Mouse (Mus musculus) lung, postnatal 10 days (tissue): Measurements from ENCODE around the gene Pex26.

ENCODE experiments used
- DNase-seq: peaks from one replicate; pipeline ENCODE4 v3.0.0; 2021

Gene Pex26

DNA sequence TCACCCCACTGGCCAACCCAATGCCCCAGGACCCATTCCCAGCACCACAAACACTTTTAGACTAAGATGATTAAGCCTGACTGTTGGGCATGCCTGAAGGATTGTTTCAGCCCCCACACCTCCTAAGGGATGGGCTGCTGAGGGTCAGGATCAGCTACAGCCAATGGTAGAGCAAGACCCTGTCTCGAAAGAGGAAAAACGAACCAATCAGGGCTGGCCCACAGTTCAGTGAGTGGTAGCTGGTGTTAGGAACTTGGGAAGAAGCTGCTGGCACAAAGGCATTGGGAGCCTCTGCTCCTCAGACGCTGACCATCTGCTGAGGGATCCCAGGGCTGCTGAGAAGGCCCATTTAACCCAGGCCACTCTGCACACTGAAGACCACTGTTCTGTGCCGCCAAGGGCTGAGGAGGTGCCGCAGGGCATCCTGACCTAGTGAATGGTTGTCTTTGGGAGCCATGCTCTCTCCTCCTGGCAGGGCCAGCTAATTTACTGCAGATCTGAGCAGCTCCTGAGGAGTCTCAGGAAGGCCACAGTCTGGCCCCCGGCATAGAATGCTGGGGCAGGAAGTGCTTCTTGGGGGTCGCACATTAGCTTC lies 16.0 kb upstream of the Pex26 start:
- DNase-seq, result no peak

GRCm38 (mm10) chr6:121171102-121171501 lies 12.4 kb upstream of the Pex26 start:
- DNase-seq, result peak; percentile 60

GRCm38 (mm10) chr6:121173471-121173870 lies 10.0 kb upstream of the Pex26 start:
- DNase-seq, result no peak

DNA sequence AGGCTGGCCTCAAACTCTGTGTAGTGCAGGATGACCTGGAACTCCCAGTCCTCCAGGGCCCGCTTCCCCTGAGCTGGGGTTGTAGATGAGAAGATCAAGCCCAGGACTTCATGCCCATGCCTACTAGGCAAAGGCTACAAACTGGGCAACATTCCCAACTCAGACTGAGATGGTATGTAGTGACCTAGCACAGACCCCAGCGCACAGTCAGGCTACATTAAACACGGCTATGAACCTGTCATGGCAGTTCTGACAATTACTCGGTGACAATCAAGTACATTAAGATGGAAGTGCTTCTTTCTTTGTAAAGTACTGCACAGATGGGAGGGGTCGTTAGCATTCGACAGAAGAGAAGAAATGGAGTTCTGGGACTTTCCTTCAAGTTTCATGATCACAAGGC lies 8.7 kb upstream of the Pex26 start:
- DNase-seq, result no peak

DNA sequence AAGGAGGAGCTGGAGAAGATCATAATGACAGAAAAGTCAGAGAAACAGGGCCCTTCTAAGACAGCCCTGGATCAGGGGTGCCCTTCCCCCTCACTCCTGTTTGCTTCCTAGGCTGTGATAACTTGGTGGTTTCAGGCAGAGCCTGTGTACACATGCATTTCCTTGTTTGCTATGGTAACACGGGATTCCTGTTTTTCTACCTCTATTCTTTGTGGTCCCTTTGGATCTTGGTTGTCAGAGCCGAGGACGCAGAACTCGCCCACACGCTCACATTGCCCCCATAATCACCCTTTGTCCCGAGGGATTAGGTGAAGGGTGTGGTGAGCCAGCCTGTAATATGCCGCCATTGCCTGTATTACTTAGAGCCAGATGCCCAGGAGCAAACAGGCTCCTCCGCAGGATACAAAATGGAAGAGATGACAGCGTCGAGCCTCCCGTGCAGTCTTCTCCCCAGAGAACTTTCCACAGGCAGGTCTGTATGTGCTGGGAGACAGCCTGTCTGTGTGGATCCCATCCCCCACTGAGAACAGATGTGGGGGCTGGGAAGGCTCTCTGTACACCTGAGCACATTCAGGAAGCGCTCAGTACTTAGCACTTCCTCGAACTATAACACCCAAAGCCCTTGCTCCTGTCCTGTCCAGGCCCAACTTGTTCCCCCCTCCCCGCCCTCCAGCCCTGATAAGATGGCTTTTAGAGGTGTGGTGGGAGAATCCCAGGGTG lies 7.3 kb upstream of the Pex26 start:
- DNase-seq, result no peak

DNA sequence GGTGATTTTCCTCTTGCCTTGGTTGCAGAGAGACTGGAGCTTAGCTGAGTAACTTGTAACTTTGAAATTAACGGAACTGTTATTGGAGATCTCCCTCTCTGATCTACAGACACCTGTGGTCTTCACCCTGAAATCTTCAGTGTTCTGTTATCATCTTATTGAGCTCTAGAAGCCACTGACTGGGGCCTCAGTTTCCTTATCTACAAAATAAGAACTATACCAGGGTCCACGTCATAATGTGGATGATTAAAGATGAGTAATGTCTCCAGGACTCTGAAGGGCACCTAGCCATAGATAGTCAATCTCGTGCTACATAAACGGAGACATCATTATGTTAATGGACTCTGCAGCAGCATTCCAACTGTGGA lies 6.8 kb upstream of the Pex26 start:
- no peak for DNase-seq

DNA sequence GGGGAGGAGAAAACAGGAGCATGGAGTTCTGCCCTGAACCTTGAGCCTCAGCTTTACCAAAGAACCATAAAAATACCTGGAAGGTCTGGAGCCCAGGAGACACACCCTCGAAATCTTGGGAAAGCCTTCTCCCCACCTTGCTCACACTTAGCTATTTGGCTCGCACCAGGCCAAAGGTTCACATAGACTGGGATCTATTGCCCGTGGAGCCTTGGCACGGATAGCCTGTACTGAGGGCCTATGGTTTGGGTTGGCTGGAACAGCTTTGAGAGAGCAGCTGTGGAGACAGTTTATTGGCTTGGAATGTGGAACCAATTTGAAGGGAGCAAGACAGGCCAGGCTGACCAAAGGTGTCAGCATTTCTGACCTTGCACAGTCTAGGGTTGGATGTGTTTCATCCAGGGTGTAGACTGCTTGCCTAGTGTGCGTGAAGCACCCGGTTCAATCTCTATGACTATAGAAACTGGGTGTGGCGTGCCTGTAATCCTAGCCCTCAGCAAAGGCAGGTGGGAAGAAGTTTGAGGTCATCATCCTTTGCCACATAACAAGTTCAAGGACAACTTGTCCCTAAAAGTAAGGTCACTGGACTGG lies 6.3 kb upstream of the Pex26 start:
- no peak for DNase-seq

GRCm38 (mm10) chr6:121178700-121179358 lies 4.6 kb upstream of the Pex26 start:
- DNase-seq, result peak; percentile 81

DNA sequence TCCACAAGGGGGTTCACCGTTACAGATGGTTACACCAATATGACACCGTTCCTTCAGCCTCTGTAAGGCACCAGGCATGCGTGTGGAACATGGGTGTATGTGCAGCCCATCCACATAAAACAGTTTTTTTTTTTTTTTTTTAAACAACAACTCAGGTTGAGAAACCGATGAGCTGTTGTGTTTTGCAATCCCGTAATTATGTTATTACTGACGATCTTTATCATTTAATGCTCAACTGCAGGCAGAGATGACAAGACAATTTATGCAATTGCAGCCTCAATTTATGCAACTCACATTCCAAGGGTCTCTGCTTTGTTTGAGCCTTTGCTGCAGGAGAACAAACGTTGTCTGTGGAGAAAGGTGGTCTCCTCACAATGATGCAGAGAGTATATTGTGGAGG lies 3.6 kb upstream of the Pex26 start:
- no peak for DNase-seq

DNA sequence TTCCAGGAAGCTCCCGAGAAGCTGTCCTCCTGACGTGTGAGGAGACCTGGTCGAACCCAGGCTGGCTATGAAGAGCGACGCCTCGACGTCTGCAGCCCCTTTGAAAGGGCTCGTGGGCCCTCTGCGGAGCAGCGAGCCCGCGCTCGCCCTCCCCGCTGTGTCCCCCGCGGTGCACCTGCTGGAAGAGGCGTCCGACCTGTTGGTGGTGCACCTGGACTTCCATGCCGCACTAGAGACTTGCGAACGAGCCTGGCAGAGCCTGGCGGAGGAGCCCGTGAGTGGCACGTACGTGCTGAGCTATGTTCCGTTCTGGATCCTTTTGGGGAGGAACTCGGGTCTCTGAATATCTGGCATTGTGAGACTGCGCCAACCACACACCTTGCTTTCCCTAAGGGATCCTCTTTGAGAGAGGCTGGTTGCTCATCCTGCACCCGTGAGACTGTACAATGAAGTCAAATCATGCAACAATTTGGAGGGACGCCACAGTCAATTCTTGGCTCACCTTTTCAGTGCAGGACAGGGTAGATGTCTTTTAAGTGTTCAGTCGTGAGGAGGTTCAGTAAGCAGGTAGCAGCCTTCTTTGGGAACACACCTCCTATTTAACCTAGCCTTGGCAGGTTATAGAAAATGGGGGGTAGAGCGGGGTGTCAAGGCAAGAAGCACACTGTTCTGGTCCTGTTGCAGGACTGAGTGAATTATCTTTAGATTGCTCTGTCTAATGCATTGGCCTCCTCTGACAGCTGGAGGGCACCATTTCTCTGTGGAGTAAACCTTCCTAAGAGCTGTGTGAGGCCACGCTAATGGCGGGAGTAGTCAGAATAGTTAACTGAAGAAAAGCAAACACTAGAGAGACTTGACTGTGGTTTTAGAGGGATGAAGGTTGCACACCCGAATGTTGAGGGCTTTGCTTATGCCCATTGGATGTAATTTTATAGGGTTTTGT lies 1.0 kb downstream of the Pex26 start:
- peak; percentile 77 for DNase-seq

- DNase-seq, result no peak
Measured at GRCm38 (mm10) chr6:121185232-121185631, 1.8 kb downstream of the Pex26 start.

DNA sequence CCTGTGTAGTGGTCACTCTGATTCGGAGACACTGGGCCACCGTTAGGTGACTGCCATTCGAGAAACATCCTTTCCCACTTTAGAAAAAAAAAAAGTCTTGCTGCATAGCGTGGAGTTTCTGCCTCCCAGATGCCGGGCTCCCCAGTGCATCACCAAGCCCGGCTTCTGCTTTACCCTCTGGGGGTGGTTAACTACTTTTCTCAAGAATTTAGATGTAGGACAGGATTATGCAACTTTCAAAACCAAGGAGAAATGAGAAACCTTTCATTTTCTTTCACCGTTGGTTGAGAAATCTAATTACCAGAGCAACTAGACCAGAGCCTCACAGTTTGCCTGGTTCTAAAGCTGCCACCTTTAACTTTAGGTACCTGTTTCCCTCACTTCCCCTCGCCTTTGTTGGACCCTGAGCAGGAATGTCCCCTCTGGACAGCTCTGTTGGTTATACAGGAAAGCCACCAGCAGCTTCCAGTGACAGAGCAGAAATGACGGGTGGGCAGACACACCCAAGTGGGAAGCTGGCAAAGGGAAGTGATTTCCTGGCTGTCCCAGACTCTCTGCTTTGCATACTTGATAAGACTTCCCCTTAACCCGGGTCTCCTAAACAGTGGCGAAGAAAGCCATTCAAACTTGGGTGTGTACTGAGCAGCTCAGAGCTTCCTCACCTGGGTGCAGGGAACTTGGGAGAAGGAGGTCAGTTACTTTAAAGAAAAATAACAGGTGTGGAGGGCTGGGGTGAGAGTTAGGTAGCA lies 8.0 kb downstream of the Pex26 start:
- no peak for DNase-seq

- DNase-seq, result no peak
Measured at GRCm38 (mm10) chr6:121194061-121194955, 10.8 kb downstream of the Pex26 start.

DNA sequence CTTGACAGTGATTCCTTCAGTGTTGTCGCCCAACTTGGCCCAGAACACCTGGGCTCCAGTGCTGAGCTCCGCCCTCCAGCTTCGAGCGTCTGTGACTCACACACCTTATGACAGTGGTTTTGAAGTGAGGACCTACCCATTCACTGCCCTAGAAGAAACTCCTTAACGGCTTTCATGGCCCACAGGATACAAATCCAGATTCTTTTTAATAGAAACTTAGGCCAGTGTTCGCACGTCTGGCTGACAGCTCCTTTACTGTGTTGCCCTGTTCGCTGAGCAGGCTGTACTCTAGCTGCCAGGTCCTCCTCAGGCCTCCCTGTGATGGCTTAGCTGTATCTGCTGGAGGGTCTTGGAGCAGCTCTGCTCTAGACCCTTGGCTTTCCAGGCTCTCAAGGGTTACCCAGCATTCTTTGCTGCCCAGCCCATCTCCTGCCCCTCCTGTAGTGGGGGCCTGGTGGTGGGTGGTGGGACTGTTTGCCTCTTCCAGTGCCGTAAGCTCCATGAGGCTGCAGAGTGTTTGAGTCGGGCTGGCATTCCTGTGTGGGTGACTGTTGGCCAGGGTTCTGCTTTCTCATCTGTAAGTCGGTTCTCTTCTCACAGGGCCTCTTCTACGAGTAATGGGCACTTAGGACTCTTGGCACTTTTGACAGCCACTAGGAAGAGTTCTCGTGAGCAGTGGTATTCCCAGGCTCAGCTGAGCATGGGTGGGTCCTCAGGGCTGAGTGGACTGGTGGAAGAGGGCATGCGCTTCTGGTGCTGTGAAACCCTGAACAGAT lies 11.7 kb downstream of the Pex26 start:
- DNase-seq, result no peak

GRCm38 (mm10) chr6:121197807-121198365 lies 14.4 kb downstream of the Pex26 start:
- DNase-seq, result no peak

DNA sequence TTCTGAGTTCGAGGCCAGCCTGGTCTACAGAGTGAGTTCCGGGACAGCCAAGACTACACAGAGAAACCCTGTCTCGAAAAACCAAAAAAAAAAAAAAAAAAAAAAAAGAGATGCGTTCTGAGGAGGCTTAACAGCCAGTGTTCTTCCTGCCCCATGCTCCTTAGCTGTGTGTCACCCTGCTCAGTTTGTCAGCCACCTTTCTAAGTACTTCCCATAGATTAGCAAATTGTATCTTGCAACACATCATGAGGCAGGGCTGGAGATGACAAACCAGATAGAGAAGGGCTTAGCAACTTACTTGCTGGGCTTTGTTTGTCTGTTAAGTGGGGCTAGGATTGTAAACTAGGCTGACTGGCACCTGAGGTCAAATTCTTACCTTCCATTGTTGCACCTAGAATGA lies 17.0 kb downstream of the Pex26 start:
- DNase-seq, result no peak

- DNase-seq, result no peak
Measured at GRCm38 (mm10) chr6:121202026-121202425, 18.6 kb downstream of the Pex26 start.

DNA sequence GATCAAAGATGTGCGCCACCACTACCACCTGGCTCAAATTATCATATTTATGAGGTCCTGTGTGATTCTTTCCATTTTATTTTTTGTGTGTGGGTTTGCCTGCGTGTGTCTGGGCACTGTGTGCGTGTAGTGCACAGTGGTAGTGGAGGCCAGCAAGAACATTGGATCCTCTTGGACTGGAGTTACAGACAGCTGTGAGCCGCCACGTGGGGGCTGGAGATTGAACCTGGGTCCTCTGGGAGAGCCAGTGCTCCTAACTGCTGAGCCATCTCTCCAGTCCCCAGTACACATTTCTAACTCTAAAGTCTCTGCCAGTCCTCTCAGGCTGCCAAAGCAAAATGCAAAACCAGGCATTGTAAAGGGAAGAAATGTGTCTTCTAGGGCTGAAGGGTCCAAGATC lies 23.0 kb downstream of the Pex26 start:
- no peak for DNase-seq

GRCm38 (mm10) chr6:121209584-121209983 lies 26.1 kb downstream of the Pex26 start:
- peak; percentile 49 for DNase-seq
